Mouse (Mus musculus) CH12.LX (cell line): ENCODE results near the gene Kif26b.

Experiments used
- CTCF ChIP-seq, 2 experiments: IDR thresholded peaks in 1 of 2; conservative IDR thresholded peaks in 1 of 2; 2 replicates each; pipeline ENCODE4 v1.5.1; 2011 to 2012; ENCODE audit warnings: low read depth in 2 of 2, low read length in 2 of 2, improper control_type of control experiment in 1 of 2, inconsistent platforms in 1 of 2, mild to moderate bottlenecking in 1 of 2, moderate library complexity in 1 of 2
- EP300 ChIP-seq: IDR thresholded peaks from 2 replicates; pipeline ENCODE4 v1.6.1; 2011; ENCODE audit warnings: low read length, improper control_type of control experiment
- GABPA ChIP-seq: IDR thresholded peaks from 2 replicates; pipeline ENCODE4 v1.6.1; 2012; ENCODE audit warnings: low read depth, low read length, improper control_type of control experiment, inconsistent platforms; ENCODE audit not compliant: insufficient replicate concordance
- IRF4 ChIP-seq: IDR thresholded peaks from 2 replicates; pipeline ENCODE4 v1.6.1; 2014; ENCODE audit warnings: low read depth, mild to moderate bottlenecking, inconsistent platforms, low read length, improper control_type of control experiment
- KAT2A ChIP-seq: IDR thresholded peaks from 2 replicates; pipeline ENCODE4 v1.6.1; 2012; ENCODE audit warnings: low read length, improper control_type of control experiment, inconsistent platforms; ENCODE audit not compliant: insufficient replicate concordance
- MAZ ChIP-seq: IDR thresholded peaks from 2 replicates; pipeline ENCODE4 v1.6.1; 2012; ENCODE audit warnings: low read depth, mild to moderate bottlenecking, inconsistent platforms, low read length, improper control_type of control experiment, moderate library complexity
- MEF2A ChIP-seq: IDR thresholded peaks from 2 replicates; pipeline ENCODE4 v1.6.1; 2014; ENCODE audit warnings: low read depth, mild to moderate bottlenecking, inconsistent platforms, low read length, improper control_type of control experiment, borderline replicate concordance
- MXI1 ChIP-seq: IDR thresholded peaks from 2 replicates; pipeline ENCODE4 v1.6.1; 2011; ENCODE audit warnings: mild to moderate bottlenecking, low read depth, low read length, improper control_type of control experiment
- POLR2A ChIP-seq: IDR thresholded peaks from 2 replicates; pipeline ENCODE4 v1.6.1; 2011; ENCODE audit warnings: low read depth, mild to moderate bottlenecking, improper control_type of control experiment, low read length
- RAD21 ChIP-seq: IDR thresholded peaks from 2 replicates; pipeline ENCODE4 v1.6.1; 2011; ENCODE audit warnings: low read depth, mild to moderate bottlenecking, low read length, improper control_type of control experiment, moderate library complexity
- TBP ChIP-seq: conservative IDR thresholded peaks from 2 replicates; pipeline ENCODE4 v1.6.1; 2011; ENCODE audit warnings: low read depth, low read length, improper control_type of control experiment
- TCF12 ChIP-seq: IDR thresholded peaks from 2 replicates; pipeline ENCODE4 v1.6.1; 2014; ENCODE audit warnings: low read depth, mild to moderate bottlenecking, inconsistent platforms, low read length, improper control_type of control experiment
- ZKSCAN1 ChIP-seq: IDR thresholded peaks from 2 replicates; pipeline ENCODE4 v1.6.1; 2012; ENCODE audit warnings: low read depth, inconsistent platforms, low read length, improper control_type of control experiment, borderline replicate concordance

DNA sequence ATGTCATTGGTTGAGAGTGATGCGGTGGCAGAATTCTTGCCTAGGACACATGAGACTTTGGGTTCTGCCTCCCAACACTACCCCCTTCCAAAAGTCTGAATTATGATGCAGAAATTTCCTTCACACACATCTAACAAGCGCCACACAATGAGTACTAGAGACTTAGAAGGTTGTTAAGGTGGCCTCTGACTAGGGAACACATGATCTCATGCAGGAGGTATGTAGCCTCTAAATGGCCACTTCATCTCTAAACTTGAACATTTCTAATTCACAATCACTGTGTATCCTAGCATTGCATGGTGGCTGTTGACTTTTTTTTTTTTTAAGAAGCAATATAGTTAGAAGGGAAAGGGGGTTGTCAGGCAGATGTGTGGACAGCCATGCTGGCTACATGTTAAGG is 13.1 kb upstream of the Kif26b start:
- TF ChIP-seq TBP (no peak), POLR2A (no peak), TCF12 (no peak), CTCF (conservative IDR thresholded peaks at IDR 0.05 in 1 of 2, IDR thresholded peaks at IDR 0.05 in 1 of 2; ENCODE audit: low read depth in 2 of 2, low read length in 2 of 2) (no peak), MAZ (no peak), EP300 (no peak), RAD21 (no peak), ZKSCAN1 (no peak), MEF2A (no peak), IRF4 (no peak), MXI1 (no peak), GABPA (no peak), KAT2A (no peak)
